In genomic region chr9:121791206-121791605, GRCm38 (mm10) we compare ENCODE assay signal across 9 mouse cellular contexts. TPM values are rescaled to one million over a fixed set of nuclear protein-coding genes. Genes with fewer than 3 reads are reported as not detected.
DNase-seq lines count a peak whose midpoint lies in the region; ATAC-seq and TF ChIP-seq lines count a peak whose summit lies in the region.
"Had no signal": no experiment of that assay in that cellular context is flagged by ENCODE, and none has a peak within 500 bp of the region (broad histone marks: within the 10 kb centered on the region; RNA-seq: fewer than 3 reads in every experiment).

No protein-coding gene starts in this region.

- no peaks in the 10 kb centered on the region for H3K4me1 ChIP-seq in liver, embryonic 13.5 days (replicated peaks)
- H3K4me1 ChIP-seq: liver, embryonic 15.5 days had no signal

- no peak for TF ChIP-seq CTCF in gastrocnemius, adult 2 months (IDR thresholded peaks at IDR 0.05)

- intact Hi-C loops in gastrocnemius, adult 2 months (cut with DNase I) = loop anchor here (1.0 kb wide), 1 partner anchor 14 kb away; the partner anchor contains the start of gene Klhl40

- no peak for ATAC-seq in liver, embryonic 13.5 days (ENCODE audit: low read depth)

- H3K36me3 ChIP-seq in liver, embryonic 13.5 days = no peaks in the 10 kb centered on the region
- H3K36me3 ChIP-seq: liver, embryonic 15.5 days had no signal

- no peaks in the 10 kb centered on the region for H3K27me3 ChIP-seq in liver, embryonic 13.5 days

- no peak overlapping the region for H3K9ac ChIP-seq in liver, embryonic 13.5 days
- H3K9ac ChIP-seq: liver, embryonic 15.5 days had no signal

- no peak overlapping the region for H3K4me2 ChIP-seq in liver, embryonic 13.5 days
- H3K4me2 ChIP-seq: liver, embryonic 15.5 days had no signal

- 20% methylated on average over 5 of the region's 5 CpGs for WGBS in liver, embryonic 13.5 days (ENCODE audit: insufficient replicate concordance)

- peak; percentile 65 for DNase-seq in right cerebral cortex, adult 18-20 months
- no peak for DNase-seq in right cerebral cortex, postnatal 25 days
- peak; percentile 25 for DNase-seq in c-Kit-positive CD71-negative TER-119-negative erythroid progenitor cells, embryonic 14.5 days (ENCODE audit: low read depth)
- peak; percentile 97 for DNase-seq in gastrocnemius, adult 2 months
- DNase-seq in induced T-regulatory cell, adult 2 months (ENCODE audit: low read depth) = peak; percentile 51
- DNase-seq in liver, embryonic 13.5 days = peak; percentile 12
- DNase-seq in ovary, postnatal 36 days (ENCODE audit: low spot score) = peak; percentile 77
- DNase-seq in frontal cortex, postnatal 25 days (ENCODE audit: low spot score in 2 of 2) = no peak

- H3K9me3 ChIP-seq in liver, embryonic 13.5 days (replicated peaks) = no peaks in the 10 kb centered on the region
- H3K9me3 ChIP-seq: liver, embryonic 15.5 days had no signal

- H3K27ac ChIP-seq in gastrocnemius, adult 2 months = peak overlapping the region; percentile 99
- H3K27ac ChIP-seq in liver, embryonic 13.5 days = no peak overlapping the region
- H3K27ac ChIP-seq: liver, embryonic 15.5 days had no signal

- H3K4me3 ChIP-seq in gastrocnemius, adult 2 months = peak overlapping the region; percentile 73
- H3K4me3 ChIP-seq in liver, embryonic 13.5 days (replicated peaks) = no peak overlapping the region
- H3K4me3 ChIP-seq: liver, embryonic 15.5 days had no signal

RNA-seq across cellular contexts. Expression of gene Hhatl, which starts 1.1 kb away (rescaled TPM):
- 100 to 1,000 TPM; 151 to 153 TPM for total RNA-seq in gastrocnemius, adult 2 months (2021)
- 0.12 and 0.15 TPM in 2 replicates for polyA plus RNA-seq in liver, embryonic 13.5 days (2015; fragmentation: Nextera tagmentation; extraction: Ambion mirVana)

RNA-seq across cellular contexts. Expression of gene Klhl40, which starts 13.8 kb away (rescaled TPM):
- total RNA-seq in gastrocnemius, adult 2 months (2021) = 100 to 1,000 TPM; 103 to 120 TPM
- polyA plus RNA-seq in liver, embryonic 13.5 days (2015; fragmentation: Nextera tagmentation; extraction: Ambion mirVana) = 0.27 and 0.45 TPM in 2 replicates

RNA-seq across cellular contexts. Expression of gene Zfp651, which starts 32.1 kb away (rescaled TPM):
- 100 to 1,000 TPM; 127 to 157 TPM for total RNA-seq in gastrocnemius, adult 2 months (2021)
- polyA plus RNA-seq in liver, embryonic 13.5 days (2015; fragmentation: Nextera tagmentation; extraction: Ambion mirVana) = 1.2 and 1.3 TPM in 2 replicates

RNA-seq across cellular contexts. Expression of gene Ccdc13, which starts 48.1 kb away (rescaled TPM):
- total RNA-seq in gastrocnemius, adult 2 months (2021) = under 1 TPM in 1 of 2 experiments, not detected in 1; 0.23 TPM
- polyA plus RNA-seq in liver, embryonic 13.5 days (2015; fragmentation: Nextera tagmentation; extraction: Ambion mirVana) = not detected in 2 replicates
- polyA plus RNA-seq: liver, embryonic 15.5 days had no signal

Comparison
In these comparisons a context has a peak if more than half of its experiments do, and no peak if none do; other contexts are left out.
1. DNase-seq: peak in right cerebral cortex, adult 18-20 months (single experiment), c-Kit-positive CD71-negative TER-119-negative erythroid progenitor cells, embryonic 14.5 days (single experiment), gastrocnemius, adult 2 months (single experiment), induced T-regulatory cell, adult 2 months (single experiment), liver, embryonic 13.5 days (single experiment) and ovary, postnatal 36 days (single experiment); none in right cerebral cortex, postnatal 25 days (single experiment) and frontal cortex, postnatal 25 days (0 of 2).